8 mouse cellular contexts compared by ENCODE assay signal in genomic region chr8:80878146-80878545, GRCm38 (mm10). TPM values are rescaled to one million over a fixed set of nuclear protein-coding genes. Genes with fewer than 3 reads are reported as not detected.
DNase-seq lines count a peak whose midpoint lies in the region; ATAC-seq and TF ChIP-seq lines count a peak whose summit lies in the region.

No protein-coding gene starts in this region.

- DNase-seq in kidney, postnatal 10 days, result no peak
- DNase-seq in forebrain, embryonic 10.5 days (ENCODE audit: extremely low spot score, low spot score), result no peak
- DNase-seq in midbrain, postnatal 0 days (ENCODE audit: low spot score), result no peak
- DNase-seq in testis, postnatal 14 days (ENCODE audit: low spot score), result no peak
- DNase-seq in spleen, postnatal 36 days (ENCODE audit: low spot score in 2 of 2), result no peak
- DNase-seq in gastrocnemius, adult 18-20 months (ENCODE audit: low spot score), result no peak

- TF ChIP-seq CTCF in midbrain, postnatal 0 days (IDR thresholded peaks at IDR 0.05), result no peak

- peak overlapping the region; percentile 59 for H3K4me2 ChIP-seq in kidney, embryonic 16.5 days (replicated peaks; ENCODE audit: low read depth, low read length)
- H3K4me2 ChIP-seq in intestine, embryonic 16.5 days (ENCODE audit: low read depth, low read length), result peak overlapping the region; percentile 89
- peak overlapping the region; percentile 73 for H3K4me2 ChIP-seq in midbrain, postnatal 0 days (ENCODE audit: low read depth, low read length, poor library complexity, severe bottlenecking)

- peak overlapping the region; percentile 90 for H3K4me3 ChIP-seq in kidney, embryonic 16.5 days (ENCODE audit: low read length)
- peak overlapping the region; percentile 82 for H3K4me3 ChIP-seq in forebrain, embryonic 10.5 days
- H3K4me3 ChIP-seq in intestine, embryonic 16.5 days (ENCODE audit: low read length), result peak overlapping the region; percentile 92
- H3K4me3 ChIP-seq in midbrain, postnatal 0 days (ENCODE audit: low read depth, low read length), result peak overlapping the region; percentile 85

- H3K36me3 ChIP-seq in kidney, embryonic 16.5 days (ENCODE audit: insufficient read depth, low read length), result no peaks in the 10 kb centered on the region
- H3K36me3 ChIP-seq in forebrain, embryonic 10.5 days (replicated peaks), result no peaks in the 10 kb centered on the region
- H3K36me3 ChIP-seq in intestine, embryonic 16.5 days (ENCODE audit: control insufficient read depth, insufficient read depth, low read length), result no peaks in the 10 kb centered on the region
- no peaks in the 10 kb centered on the region for H3K36me3 ChIP-seq in midbrain, postnatal 0 days (ENCODE audit: insufficient read depth, low read length)

- H3K9ac ChIP-seq in kidney, embryonic 16.5 days (replicated peaks; ENCODE audit: low read length), result peak overlapping the region; percentile 89
- peak overlapping the region; percentile 94 for H3K9ac ChIP-seq in intestine, embryonic 16.5 days (ENCODE audit: low read depth, low read length)
- peak overlapping the region; percentile 24; the same call in 1 of the 2 replicates for H3K9ac ChIP-seq in midbrain, postnatal 0 days (replicated peaks; ENCODE audit: low read length, poor library complexity, severe bottlenecking)

- no peak for ATAC-seq in kidney, embryonic 16.5 days (ENCODE audit: low FRiP score, low TSS enrichment)
- no peak for ATAC-seq in intestine, embryonic 16.5 days
- no peak for ATAC-seq in midbrain, postnatal 0 days (ENCODE audit: low FRiP score)

- no peak overlapping the region for H3K27ac ChIP-seq in kidney, embryonic 16.5 days (ENCODE audit: low read length)
- no peak overlapping the region for H3K27ac ChIP-seq in forebrain, embryonic 10.5 days
- H3K27ac ChIP-seq in intestine, embryonic 16.5 days (ENCODE audit: low read length), result no peak overlapping the region
- H3K27ac ChIP-seq in midbrain, postnatal 0 days (ENCODE audit: low read depth, low read length), result no peak overlapping the region

- 30% methylated on average over 9 of the region's 9 CpGs for WGBS in kidney, embryonic 16.5 days
- WGBS in forebrain, embryonic 10.5 days, result 56% methylated on average over 9 of the region's 9 CpGs
- WGBS in intestine, embryonic 16.5 days, result 35% methylated on average over 9 of the region's 9 CpGs
- 36% methylated on average over 9 of the region's 9 CpGs for WGBS in midbrain, postnatal 0 days

- H3K4me1 ChIP-seq in kidney, embryonic 16.5 days (ENCODE audit: insufficient read depth, low read length), result peaks cover 33% of the 10 kb centered on the region
- peaks cover 53% of the 10 kb centered on the region for H3K4me1 ChIP-seq in forebrain, embryonic 10.5 days
- H3K4me1 ChIP-seq in intestine, embryonic 16.5 days (ENCODE audit: control insufficient read depth, insufficient read depth, low read length), result peaks cover 27% of the 10 kb centered on the region
- H3K4me1 ChIP-seq in midbrain, postnatal 0 days (ENCODE audit: insufficient read depth, low read length), result no peaks in the 10 kb centered on the region

- no peaks in the 10 kb centered on the region for H3K27me3 ChIP-seq in kidney, embryonic 16.5 days (ENCODE audit: insufficient read depth, low read length)
- H3K27me3 ChIP-seq in forebrain, embryonic 10.5 days (ENCODE audit: poor library complexity, severe bottlenecking), result peaks cover 11% of the 10 kb centered on the region
- no peaks in the 10 kb centered on the region for H3K27me3 ChIP-seq in intestine, embryonic 16.5 days (replicated peaks; ENCODE audit: control insufficient read depth, insufficient read depth, low read length)
- H3K27me3 ChIP-seq in midbrain, postnatal 0 days (ENCODE audit: insufficient read depth, low read length), result no peaks in the 10 kb centered on the region

- H3K9me3 ChIP-seq in kidney, embryonic 16.5 days (ENCODE audit: low read length), result no peaks in the 10 kb centered on the region
- no peaks in the 10 kb centered on the region for H3K9me3 ChIP-seq in forebrain, embryonic 10.5 days
- H3K9me3 ChIP-seq in intestine, embryonic 16.5 days (ENCODE audit: control insufficient read depth, low read length), result no peaks in the 10 kb centered on the region
- no peaks in the 10 kb centered on the region for H3K9me3 ChIP-seq in midbrain, postnatal 0 days (ENCODE audit: low read length)

RNA-seq across cellular contexts. Expression of gene Gab1, which starts 2.2 kb away (rescaled TPM):
- 14.7 and 15.6 TPM in 2 replicates for polyA plus RNA-seq in kidney, embryonic 16.5 days (2015; fragmentation: Nextera tagmentation; extraction: Ambion mirVana)
- polyA plus RNA-seq in forebrain, embryonic 10.5 days (2016; fragmentation: Nextera tagmentation; extraction: Ambion mirVana), result 10.1 and 11.4 TPM in 2 replicates
- polyA plus RNA-seq in intestine, embryonic 16.5 days (2015; fragmentation: Nextera tagmentation; extraction: Ambion mirVana), result 9.0 and 10.5 TPM in 2 replicates
- total RNA-seq in midbrain, postnatal 0 days (2014; rRNA removed), result 18.3 and 20.5 TPM in 2 replicates
- polyA plus RNA-seq in midbrain, postnatal 0 days (2015; fragmentation: Nextera tagmentation; extraction: Ambion mirVana), result 8.7 TPM in 2 replicates
- 10 to 100 TPM; 10.6 to 11.9 TPM for total RNA-seq in gastrocnemius, adult 18-20 months (2021)

Comparison
In these comparisons a context has a peak if more than half of its experiments do, and no peak if none do; other contexts are left out.
1. H3K9ac ChIP-seq: peak in every context shown above with its lines; median percentile 94 in intestine, embryonic 16.5 days; 89 in kidney, embryonic 16.5 days; 24 in midbrain, postnatal 0 days.